Mouse (Mus musculus): ENCODE results near the gene Cutal. TPM values are rescaled to one million over a fixed set of nuclear protein-coding genes. Genes with fewer than 3 reads are reported as not detected.
"Not testable (repeated sequence)": the region's sequence is repeated elsewhere in the genome, so short reads cannot be mapped to it uniquely, and the experiment has no call there.

Gene Cutal
- total RNA-seq (2015), result not detected in 2 replicates
- not detected in 2 replicates for total RNA-seq (2017)

- no peak for ATAC-seq (ENCODE audit: poor library complexity, severe bottlenecking)
Measured at GRCm38 (mm10) chr2:34874271-34874670, at the start of gene Cutal. Gene Cutal (plus strand): TSS chr2:34874396.

- ATAC-seq (ENCODE audit: poor library complexity, severe bottlenecking), result peak; percentile 100
Measured at GRCm38 (mm10) chr2:34825827-34826459, 48.3 kb upstream of the Cutal start, which contains the start of gene Fbxw2. Gene Fbxw2 (minus strand): TSS chr2:34826311.

GRCm38 (mm10) chr2:34826460-34827231, 47.5 kb upstream of the Cutal start:
- 0 out of 2 replicates have a peak, but pooled peaks have one; percentile 6 for ATAC-seq (ENCODE audit: poor library complexity, severe bottlenecking)

DNA sequence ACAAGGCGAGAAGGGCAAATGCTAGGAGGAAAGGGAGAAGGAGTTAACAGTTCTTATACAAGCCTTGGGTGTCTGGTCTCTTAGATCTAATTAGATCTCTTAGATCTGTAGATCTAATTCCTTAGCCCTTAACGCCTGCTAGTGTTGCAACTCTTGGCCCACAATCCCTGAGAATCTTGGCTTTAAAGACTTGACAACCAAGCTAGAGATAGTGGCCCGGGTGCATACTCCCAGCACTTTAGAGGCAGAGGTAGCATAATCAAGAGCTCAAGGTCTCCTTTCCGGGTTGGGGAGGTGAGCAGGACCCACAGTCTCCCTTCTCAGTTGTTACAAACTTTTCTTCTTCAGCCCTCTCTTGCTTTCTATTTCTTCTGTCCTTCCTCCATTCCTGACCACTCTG, 46.6 kb upstream of the Cutal start:
- no peak for ATAC-seq (ENCODE audit: poor library complexity, severe bottlenecking)

DNA sequence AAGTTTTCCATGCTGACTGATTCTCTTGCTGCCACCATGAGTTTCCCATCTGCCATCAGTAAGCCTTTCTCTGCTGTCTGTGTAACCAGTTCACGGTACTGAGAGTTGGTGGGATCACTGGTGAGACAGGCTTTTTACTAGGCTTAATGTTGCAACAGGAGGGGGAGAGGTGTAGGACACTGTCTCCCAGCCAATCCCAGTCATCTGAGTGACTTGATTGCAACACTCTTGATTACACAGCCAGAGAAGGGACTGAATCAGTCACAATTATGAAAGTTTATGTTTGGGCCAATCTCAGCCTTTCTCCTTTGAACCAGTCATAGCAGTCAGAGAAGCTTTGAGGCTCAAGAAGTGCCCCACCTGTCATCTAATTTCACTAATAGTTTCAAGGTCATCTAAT, 46.2 kb upstream of the Cutal start:
- peak; percentile 39; the same call in 1 of the 2 replicates for ATAC-seq (ENCODE audit: poor library complexity, severe bottlenecking)

- ATAC-seq (ENCODE audit: poor library complexity, severe bottlenecking), result not testable (repeated sequence)
Measured at GRCm38 (mm10) chr2:34830066-34830465, 44.1 kb upstream of the Cutal start.

DNA sequence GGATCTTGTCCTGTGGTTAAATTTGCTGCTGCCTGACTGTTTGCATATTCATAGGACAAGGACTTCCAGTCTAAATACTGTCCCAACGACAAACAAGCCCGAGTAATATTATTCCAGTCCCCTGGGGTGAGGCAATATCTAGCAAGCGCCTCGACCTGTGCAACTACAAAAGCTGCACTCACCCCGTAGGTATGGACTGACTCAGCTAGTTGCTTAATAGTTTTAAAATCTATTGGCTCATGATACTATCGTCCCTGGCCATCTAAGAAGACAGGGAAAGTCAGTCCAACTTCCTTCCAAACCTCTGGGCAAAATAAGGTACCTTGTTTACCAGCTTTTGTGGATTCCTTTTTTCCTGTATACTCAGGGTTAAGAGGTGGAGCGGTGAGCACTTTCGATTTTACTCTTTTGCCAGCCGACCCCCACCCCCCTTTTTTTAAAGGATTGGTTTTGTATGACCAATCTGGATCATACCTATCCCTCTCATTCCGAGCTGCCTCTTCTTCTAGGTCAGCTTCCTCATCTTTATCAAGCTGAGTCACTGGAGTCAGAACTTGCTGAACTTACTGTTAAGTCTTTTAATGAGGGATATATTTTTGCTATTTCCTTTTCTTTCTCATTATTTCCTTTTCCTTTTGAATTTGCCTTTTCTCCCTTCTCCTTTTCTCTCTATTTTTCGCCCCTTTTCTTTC, 41.3 kb upstream of the Cutal start, which contains the start of gene Gm34653:
TSS of gene Gm34653 (plus strand) at position 242 of the 692 bp plus-strand sequence.
- ATAC-seq (ENCODE audit: poor library complexity, severe bottlenecking), result not testable (repeated sequence)

- no peak for ATAC-seq (ENCODE audit: poor library complexity, severe bottlenecking)
Measured at GRCm38 (mm10) chr2:34833624-34834023, 40.6 kb upstream of the Cutal start.

GRCm38 (mm10) chr2:34835669-34836068, 38.5 kb upstream of the Cutal start:
- ATAC-seq (ENCODE audit: poor library complexity, severe bottlenecking), result no peak

DNA sequence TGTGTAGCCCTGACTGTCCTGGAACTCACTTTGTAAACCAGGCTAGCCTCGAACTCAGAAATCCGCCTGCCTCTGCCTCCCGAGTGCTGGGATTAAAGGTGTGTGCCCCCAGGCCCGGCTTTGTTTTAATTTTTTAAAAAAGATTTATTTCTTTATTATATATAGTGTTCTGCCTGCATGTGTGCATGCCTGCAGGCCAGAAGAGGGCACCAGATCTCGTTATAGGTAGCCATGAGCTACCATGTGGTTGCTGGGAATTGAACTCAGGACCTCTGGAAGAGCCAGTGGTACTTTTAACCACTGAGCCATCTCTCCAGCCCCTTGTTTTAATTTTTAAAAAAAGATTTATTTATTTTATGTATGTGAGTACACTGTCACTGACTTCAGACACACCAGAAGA, 34.1 kb upstream of the Cutal start:
- not testable (repeated sequence) for ATAC-seq (ENCODE audit: poor library complexity, severe bottlenecking)

DNA sequence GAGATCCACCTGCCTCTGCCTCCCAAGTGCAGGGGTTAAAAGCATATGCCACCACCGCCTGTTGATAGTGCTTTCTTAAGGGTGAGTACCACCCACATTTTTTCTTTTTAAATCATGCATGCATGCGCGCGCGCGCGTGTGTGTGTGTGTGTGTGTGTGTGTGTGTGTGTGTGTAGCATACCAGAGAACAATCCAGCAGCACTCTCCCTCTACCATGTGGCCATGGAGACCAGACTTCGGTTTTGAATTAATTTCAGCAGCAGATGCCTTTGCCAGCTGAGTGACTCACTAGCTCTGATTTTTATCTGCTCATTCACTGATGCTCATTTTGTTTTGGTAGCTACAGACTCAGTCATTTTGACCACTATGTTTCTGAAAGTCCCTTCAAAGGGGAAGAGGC, 32.5 kb upstream of the Cutal start:
- ATAC-seq (ENCODE audit: poor library complexity, severe bottlenecking), result no peak

DNA sequence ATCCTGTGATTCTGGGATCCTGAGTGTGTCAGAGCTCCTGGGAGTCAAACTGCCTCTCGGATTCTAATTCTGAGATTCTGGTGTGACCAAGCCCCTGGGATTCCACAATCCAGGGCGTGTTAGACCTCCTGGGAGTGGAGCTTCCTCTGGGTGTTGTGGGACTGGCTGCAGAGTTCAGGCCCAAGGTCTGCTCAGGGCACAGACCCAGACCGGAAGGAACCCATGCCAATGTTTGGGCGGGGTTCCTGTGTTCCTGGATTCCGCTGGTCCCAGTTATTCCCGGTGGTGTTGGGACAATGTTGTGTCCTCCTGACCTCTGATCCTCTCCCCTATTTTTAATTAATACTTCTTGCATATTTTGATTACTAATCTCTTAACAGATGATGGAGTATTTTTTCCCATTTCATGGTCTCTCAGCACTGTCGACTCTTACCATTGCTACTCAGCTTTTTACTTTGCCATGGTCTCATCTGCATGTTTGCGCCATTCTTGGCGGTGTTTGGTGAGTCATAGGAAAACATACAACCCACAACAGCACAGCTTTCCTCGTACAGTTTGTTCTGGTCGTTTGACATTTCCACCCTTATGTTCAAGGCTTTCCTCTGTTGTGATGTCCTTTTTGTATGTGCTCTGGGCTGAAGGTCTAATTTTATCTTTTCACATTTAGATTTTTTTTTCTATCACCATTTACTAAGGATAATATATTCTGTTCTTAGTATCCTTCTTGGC, 30.8 kb upstream of the Cutal start:
- no peak for ATAC-seq (ENCODE audit: poor library complexity, severe bottlenecking)

DNA sequence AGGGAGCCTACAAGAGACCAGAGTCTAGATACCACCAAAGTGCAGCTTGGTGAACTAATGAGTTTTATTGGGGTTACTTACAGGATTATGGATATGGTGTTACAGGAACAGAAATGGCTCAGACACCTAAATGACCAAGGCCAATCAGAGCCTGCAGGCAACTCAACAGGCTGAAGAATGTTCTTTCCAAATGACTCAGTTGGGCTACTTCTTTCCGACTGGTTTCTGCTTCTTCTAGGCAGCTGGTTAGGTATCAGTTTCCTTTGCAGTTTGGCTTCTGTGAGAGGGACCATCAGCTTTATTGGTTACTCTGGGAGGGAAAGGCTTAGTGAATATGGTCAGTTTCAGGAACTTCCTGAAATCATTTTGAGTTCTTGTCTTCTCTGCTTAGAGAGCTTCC, 26.5 kb upstream of the Cutal start:
- no peak for ATAC-seq (ENCODE audit: poor library complexity, severe bottlenecking)

- no peak for ATAC-seq (ENCODE audit: poor library complexity, severe bottlenecking)
Measured at GRCm38 (mm10) chr2:34855265-34855664, 18.9 kb upstream of the Cutal start.

DNA sequence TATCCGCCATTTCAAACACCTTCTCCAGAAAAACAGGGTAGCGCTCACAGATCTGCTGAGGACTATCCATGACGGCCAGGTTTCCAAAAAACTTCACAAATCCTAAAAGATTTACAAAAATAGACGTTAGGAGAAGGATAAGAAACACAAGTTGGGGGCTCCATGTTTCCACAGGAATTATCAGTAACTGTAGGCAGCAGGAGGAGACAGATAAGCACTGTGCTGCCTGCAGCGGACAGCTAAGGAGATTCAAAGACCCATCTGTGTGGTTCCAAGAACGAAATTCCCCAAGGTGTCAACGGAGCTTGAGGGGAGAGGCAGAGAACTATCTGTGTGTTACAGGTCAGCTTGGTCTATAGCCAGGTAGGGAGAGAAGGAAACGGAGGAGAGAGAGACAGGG, 16.5 kb upstream of the Cutal start:
- ATAC-seq (ENCODE audit: poor library complexity, severe bottlenecking), result no peak

GRCm38 (mm10) chr2:34869680-34870079, 4.5 kb upstream of the Cutal start:
- ATAC-seq (ENCODE audit: poor library complexity, severe bottlenecking), result 0 out of 2 replicates have a peak, but pooled peaks have one; percentile 28

DNA sequence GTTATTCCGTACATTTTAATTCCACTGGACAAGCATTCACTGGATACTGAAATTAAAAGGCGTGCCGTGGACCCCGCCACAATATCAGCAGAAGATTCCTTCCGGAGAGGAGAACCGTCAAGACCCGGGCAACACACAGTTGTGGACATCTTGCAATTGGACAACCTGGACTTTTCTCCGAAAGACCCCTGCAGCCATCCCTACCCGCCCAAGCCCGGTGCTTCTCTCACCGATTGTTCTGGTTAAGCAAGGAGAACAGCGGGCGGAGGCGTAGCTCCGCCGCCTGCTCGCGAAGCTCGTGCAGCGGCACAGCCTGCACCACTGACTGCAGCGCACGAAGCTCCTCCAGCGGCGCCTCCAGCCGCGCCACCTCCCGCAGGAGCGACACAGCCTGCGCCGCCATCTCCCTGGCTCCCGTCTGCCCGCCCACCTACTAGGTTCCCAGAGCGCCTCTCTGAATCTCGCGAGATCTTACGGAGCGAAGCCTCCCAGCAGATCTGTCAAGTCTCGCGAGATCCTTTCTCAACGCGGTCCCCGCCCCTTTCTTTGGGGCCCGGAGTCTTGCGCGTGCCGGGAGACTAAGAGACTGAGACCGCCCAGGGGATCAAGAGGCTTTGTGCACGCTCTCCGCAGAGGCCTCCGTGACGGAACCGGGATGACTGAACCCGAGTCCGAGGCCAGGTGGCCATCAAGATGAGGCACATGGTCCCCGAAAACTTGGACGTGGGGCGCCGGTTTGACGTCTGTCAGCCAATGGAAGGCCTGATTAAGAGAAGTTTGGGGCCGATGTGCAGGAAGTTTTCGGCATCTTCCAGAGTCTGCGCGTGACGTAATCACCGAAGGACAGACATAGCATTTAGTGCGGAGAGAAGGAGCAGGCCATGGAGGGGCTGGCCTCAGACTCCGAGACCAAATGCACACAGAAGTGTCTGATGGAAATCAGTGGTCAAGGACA, 3.4 kb upstream of the Cutal start:
- peak; percentile 97 for ATAC-seq (ENCODE audit: poor library complexity, severe bottlenecking)

DNA sequence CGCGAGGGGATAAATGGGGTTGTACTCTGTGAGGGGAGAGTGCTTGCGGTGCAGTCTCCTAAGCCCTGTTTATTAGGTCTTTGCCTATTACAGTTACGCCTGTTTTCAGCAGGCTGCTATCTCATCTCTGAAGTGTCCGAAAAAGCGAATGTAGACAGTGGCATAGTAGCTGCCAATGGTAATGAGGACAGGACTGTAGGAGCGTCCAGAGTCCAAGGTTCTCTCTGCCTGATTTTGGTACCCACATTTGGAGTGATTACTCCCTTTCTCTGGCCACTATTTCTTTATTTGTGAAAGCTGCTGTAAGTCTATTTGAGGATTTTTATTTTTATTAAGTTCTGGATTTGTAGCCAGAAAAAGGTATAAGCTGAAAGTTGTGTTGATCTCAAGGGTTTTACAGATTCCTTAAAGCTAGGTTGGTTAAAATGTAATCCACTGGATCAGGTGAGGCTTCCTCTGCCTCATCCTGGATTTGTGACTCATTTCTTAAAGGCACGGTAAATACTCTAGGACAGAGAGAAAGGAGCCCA, 685 bp downstream of the Cutal start, which contains the start of gene Psmd5:
TSS of gene Psmd5 (minus strand) at position 153 of the 530 bp plus-strand sequence.
- ATAC-seq (ENCODE audit: poor library complexity, severe bottlenecking), result no peak

GRCm38 (mm10) chr2:34880054-34880453, 5.9 kb downstream of the Cutal start:
- no peak for ATAC-seq (ENCODE audit: poor library complexity, severe bottlenecking)
